Mouse (Mus musculus) heart, embryonic 15.5 days (tissue): ENCODE measurements around the gene Pcsk5. TPM values are rescaled to one million over a fixed set of nuclear protein-coding genes. Genes with fewer than 3 reads are reported as not detected.

ENCODE experiments used
- ATAC-seq: fragments of 200-750 bp; cut with Nextera tagmentation; replicated peaks from 2 replicates; pipeline ENCODE4 v1.8.0; 2017; ENCODE audit warnings: low read depth, moderate TSS enrichment; ENCODE audit not compliant: insufficient number of reproducible peaks, insufficient read depth, low FRiP score
- H3K27ac ChIP-seq: fragments of 300-500 bp; sonication (generic); 2 replicates; pipeline ENCODE4 v1.5.1; 2015; ENCODE audit warnings: mild to moderate bottlenecking, inconsistent platforms
- H3K27me3 ChIP-seq: fragments of 300-500 bp; sonication (generic); 2 replicates; pipeline ENCODE4 v1.6.1; 2015; ENCODE audit warnings: inconsistent platforms
- H3K36me3 ChIP-seq: fragments of 300-500 bp; sonication (generic); 2 replicates; pipeline ENCODE4 v1.6.1; 2015; ENCODE audit warnings: mild to moderate bottlenecking, inconsistent platforms
- H3K4me1 ChIP-seq: fragments of 300-500 bp; sonication (generic); replicated peaks from 2 replicates; pipeline ENCODE4 v1.6.1; 2015; ENCODE audit warnings: inconsistent platforms
- H3K4me2 ChIP-seq: fragments of 300-500 bp; sonication (generic); 2 replicates; pipeline ENCODE4 v1.6.1; 2015; ENCODE audit warnings: inconsistent platforms, mild to moderate bottlenecking, moderate library complexity
- H3K4me3 ChIP-seq: fragments of 300-500 bp; sonication (generic); 2 replicates; pipeline ENCODE4 v1.5.1; 2015; ENCODE audit warnings: mild to moderate bottlenecking, inconsistent platforms
- H3K9ac ChIP-seq: fragments of 300-500 bp; sonication (generic); 2 replicates; pipeline ENCODE4 v1.6.1; 2015; ENCODE audit warnings: mild to moderate bottlenecking, inconsistent platforms
- H3K9me3 ChIP-seq: fragments of 300-500 bp; sonication (generic); replicated peaks from 2 replicates; pipeline ENCODE4 v1.6.1; 2016; ENCODE audit warnings: inconsistent platforms
- WGBS: fragments of 180-500 bp; shearing (Covaris S2); methylation state at CpG from one replicate; pipeline ENCODE4 v1.1.7; 2015; ENCODE audit warnings: mixed read lengths; 5-methylcytosine and 5-hydroxymethylcytosine counted together
- polyA plus RNA-seq: library from polyadenylated mRNA; unstranded; fragments of >200 nt; fragmentation: Nextera tagmentation; extraction: Ambion mirVana; gene quantifications from 2 replicates; pipeline ENCODE4 v1.2.1, GENCODE M21; 2015

The Pcsk5 gene
- polyA plus RNA-seq, 1 experiment from 2014 or later: 11.3 TPM

DNA sequence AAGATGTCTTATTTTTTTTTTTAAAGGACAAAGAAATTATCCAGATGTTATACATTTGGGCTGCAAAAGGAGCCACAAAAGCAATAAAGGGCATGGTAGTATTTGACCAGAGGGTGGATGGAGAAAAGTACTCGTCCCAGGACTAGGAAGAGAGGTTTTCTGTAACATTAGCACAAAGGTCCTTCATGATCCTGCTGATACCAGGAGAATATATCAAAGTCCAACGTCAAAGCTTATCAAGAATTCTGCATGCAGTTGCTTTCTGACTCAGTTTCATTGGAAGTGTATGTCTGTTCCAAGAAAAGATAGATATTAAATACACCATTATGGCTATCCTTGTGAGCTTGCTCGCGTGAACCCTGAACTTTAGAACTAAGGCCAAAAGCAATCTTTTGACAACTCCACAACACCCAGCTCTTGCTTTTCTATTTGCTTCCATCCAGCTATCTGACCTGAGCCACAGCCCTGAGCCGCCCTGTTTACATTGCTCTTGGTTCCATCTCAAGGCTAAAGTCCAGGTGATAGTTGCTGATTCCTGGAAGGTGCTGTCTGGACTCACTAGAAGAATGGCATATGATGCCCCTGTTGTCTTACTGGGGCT lies 426.9 kb downstream of the Pcsk5 start:
- Histone ChIP-seq H3K27ac (no peak overlapping the region), H3K9me3 (no peaks in the 10 kb centered on the region), H3K4me3 (no peak overlapping the region), H3K27me3 (no peaks in the 10 kb centered on the region), H3K4me2 (no peak overlapping the region), H3K36me3 (no peaks in the 10 kb centered on the region), H3K4me1 (no peaks in the 10 kb centered on the region), H3K9ac (no peak overlapping the region)
- WGBS: 79% methylated on average over 5 of the region's 5 CpGs
- no peak for ATAC-seq

DNA sequence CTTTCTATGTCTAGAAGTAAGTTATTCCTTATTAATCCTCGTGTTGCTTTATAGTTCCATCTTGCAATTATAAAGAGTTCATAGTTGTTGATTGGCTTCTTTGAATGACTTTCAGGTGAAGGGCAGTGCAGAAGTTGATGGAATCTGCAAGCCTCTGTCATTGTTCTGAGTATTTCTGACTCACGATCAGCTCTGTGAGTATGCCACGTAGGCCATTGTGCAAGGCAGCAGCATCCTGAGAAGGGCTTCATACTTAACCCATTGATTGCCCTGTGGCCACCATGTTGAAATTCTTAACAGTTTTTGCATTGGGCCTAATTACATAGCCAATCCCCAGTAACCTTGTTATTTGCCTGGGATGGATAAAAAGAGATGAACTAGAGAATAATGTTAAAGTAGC lies 428.1 kb downstream of the Pcsk5 start:
- no peak overlapping the region for H3K9ac ChIP-seq
- no peak overlapping the region for H3K27ac ChIP-seq
- H3K4me2 ChIP-seq: no peak overlapping the region
- H3K27me3 ChIP-seq: no peaks in the 10 kb centered on the region
- WGBS: 53% methylated on average over 3 of the region's 3 CpGs
- no peak for ATAC-seq
- H3K4me3 ChIP-seq: no peak overlapping the region
- no peaks in the 10 kb centered on the region for H3K4me1 ChIP-seq
- no peaks in the 10 kb centered on the region for H3K36me3 ChIP-seq
- H3K9me3 ChIP-seq: no peaks in the 10 kb centered on the region

DNA sequence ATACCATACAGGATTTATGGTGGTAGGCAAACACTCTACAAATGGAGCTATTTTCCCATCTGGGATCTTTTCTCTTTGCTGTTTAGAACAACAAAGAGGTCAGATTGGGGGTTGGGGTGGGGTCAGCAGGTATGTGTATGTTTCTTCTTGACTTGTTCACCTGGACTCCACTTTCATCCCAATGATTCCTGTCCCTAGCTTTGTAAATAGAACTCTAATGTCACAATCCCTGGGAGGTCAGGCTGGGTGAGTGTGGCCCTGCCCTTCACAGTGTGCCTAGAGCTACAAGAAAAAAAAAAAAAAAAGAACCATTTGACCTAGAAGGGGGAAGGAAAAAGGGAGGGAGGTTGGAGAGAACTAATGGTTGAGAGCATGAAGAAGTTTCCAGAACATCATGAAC lies 428.8 kb downstream of the Pcsk5 start:
- no peak overlapping the region for H3K9ac ChIP-seq
- ATAC-seq: no peak
- H3K27me3 ChIP-seq: no peaks in the 10 kb centered on the region
- H3K27ac ChIP-seq: no peak overlapping the region
- no peaks in the 10 kb centered on the region for H3K36me3 ChIP-seq
- H3K9me3 ChIP-seq: no peaks in the 10 kb centered on the region
- no peaks in the 10 kb centered on the region for H3K4me1 ChIP-seq
- H3K4me3 ChIP-seq: no peak overlapping the region
- no peak overlapping the region for H3K4me2 ChIP-seq

DNA sequence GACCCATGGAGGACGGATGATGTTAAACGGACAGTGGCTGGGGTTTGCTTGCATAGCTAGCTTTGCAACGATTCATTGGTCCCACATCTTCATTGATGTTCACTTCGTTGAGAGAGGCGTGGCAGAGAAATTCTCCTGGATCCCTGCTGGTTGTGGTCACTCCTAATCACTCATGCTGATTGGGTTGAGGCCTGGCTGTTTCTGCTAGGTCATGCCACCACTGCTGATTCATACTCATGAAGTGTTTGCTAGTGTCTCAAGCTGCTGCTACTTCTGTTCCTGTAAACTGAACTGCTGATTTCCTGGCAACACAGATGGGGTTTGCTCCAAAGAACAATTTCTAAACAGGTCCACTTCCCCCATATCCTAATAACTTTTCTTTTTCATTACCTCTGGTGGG lies 430.6 kb downstream of the Pcsk5 start:
- no peaks in the 10 kb centered on the region for H3K36me3 ChIP-seq
- H3K9me3 ChIP-seq: no peaks in the 10 kb centered on the region
- no peaks in the 10 kb centered on the region for H3K27me3 ChIP-seq
- H3K4me3 ChIP-seq: no peak overlapping the region
- no peaks in the 10 kb centered on the region for H3K4me1 ChIP-seq
- no peak for ATAC-seq
- no peak overlapping the region for H3K4me2 ChIP-seq
- 83% methylated on average over 5 of the region's 5 CpGs for WGBS
- no peak overlapping the region for H3K9ac ChIP-seq
- H3K27ac ChIP-seq: no peak overlapping the region

DNA sequence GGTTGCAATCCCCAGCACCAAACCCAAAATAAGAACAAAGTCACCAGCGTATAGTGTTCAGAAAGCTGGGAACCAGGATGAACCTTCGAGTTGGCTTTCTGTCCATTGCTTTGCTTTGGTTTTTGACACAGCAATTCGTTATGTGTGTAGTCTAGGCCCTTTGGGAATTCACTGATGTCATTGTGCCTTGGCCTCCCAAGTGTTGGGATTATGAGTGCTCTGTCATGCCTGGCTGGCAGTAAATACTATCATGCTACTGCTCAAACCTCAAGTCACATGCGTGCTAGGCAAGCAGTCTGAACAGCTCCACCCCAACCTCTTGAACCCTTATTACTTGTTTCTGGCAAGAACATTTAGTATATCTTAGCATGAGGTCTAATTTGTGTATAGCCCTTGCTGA lies 434.3 kb downstream of the Pcsk5 start:
- ATAC-seq: no peak

DNA sequence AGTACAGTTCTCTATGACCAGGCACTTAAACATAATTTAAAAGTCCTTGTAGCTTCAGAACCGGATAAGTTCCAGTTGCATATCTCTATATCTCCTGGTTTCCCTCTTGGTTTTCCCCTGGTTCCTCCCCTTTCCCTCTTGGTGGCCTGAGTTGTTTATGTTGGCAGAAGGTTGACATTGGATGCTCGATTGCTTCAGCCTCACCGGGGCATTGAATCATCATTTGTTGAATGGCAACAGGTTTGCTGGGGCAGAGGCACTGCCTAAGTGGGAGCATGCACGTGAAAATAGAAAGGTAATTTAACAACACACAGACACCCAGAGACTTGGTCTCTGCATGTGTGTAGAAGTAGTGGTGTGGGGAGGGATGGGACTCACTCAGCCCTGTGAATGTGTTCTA lies 436.9 kb downstream of the Pcsk5 start:
- Histone ChIP-seq H3K4me2 (no peak overlapping the region), H3K27ac (no peak overlapping the region), H3K27me3 (no peaks in the 10 kb centered on the region), H3K4me1 (no peaks in the 10 kb centered on the region), H3K9me3 (no peaks in the 10 kb centered on the region), H3K9ac (no peak overlapping the region), H3K36me3 (peaks cover 15% of the 10 kb centered on the region), H3K4me3 (no peak overlapping the region)
- no peak for ATAC-seq
- WGBS: 68% methylated on average over 4 of the region's 4 CpGs

More for the DNA sequence above, 434.3 kb downstream of the Pcsk5 start:
- Histone ChIP-seq H3K27ac (no peak overlapping the region), H3K4me1 (no peaks in the 10 kb centered on the region), H3K4me2 (no peak overlapping the region), H3K9me3 (no peaks in the 10 kb centered on the region), H3K9ac (no peak overlapping the region), H3K27me3 (no peaks in the 10 kb centered on the region), H3K36me3 (peaks cover 15% of the 10 kb centered on the region), H3K4me3 (no peak overlapping the region)
- 90% methylated on average over 4 of the region's 4 CpGs for WGBS

DNA sequence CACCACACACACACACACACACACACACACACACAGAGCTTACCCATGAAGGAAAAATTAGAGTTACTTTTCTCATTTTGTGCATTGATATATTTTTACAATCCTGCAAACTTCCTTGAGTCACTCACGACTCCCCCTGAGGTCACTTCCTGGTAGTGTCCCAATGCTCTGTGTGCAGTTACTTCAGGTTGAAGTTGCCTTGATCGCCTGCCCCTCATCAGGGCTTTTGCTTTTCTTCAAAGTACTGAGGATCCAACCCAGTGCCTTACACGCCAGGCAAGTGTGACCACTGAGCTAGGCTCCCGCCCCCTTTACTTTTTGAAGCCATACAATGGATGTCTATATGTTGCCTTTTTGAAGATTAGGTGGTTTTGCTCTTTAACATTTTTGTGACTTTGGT lies 437.5 kb downstream of the Pcsk5 start:
- H3K36me3 ChIP-seq: peaks cover 15% of the 10 kb centered on the region
- H3K4me3 ChIP-seq: no peak overlapping the region
- H3K27ac ChIP-seq: no peak overlapping the region
- peaks cover 4% of the 10 kb centered on the region; the same call in 1 of the 2 replicates for H3K4me1 ChIP-seq
- no peak for ATAC-seq
- no peak overlapping the region for H3K9ac ChIP-seq
- H3K4me2 ChIP-seq: no peak overlapping the region
- no peaks in the 10 kb centered on the region for H3K9me3 ChIP-seq
- 81% methylated on average over 4 of the region's 4 CpGs for WGBS
- H3K27me3 ChIP-seq: no peaks in the 10 kb centered on the region

DNA sequence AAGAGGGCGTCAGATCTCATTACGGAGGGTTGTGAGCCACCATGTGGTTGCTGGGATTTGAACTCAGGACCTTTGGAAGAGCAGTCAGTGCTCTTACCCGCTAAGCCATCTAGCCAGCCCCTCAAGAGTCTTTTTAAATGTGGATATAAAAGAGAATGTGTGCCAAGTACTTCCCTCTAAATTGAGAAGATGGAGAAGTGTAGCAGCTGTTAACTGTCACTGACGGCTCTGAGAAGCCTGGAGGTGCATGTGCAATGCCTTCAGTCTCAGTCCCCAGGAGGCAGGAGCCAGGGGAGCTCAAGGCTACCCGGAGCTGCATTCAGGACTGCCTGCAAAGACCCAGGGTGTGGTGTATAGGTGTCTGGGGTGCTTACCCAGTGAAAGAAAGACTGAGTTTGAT lies 439.5 kb downstream of the Pcsk5 start:
- Histone ChIP-seq H3K9ac (no peak overlapping the region), H3K4me2 (no peak overlapping the region), H3K27ac (no peak overlapping the region), H3K4me1 (peaks cover 14% of the 10 kb centered on the region), H3K27me3 (no peaks in the 10 kb centered on the region), H3K4me3 (no peak overlapping the region), H3K9me3 (no peaks in the 10 kb centered on the region), H3K36me3 (peaks cover 15% of the 10 kb centered on the region)
- no peak for ATAC-seq
- WGBS: 72% methylated on average over 5 of the region's 5 CpGs

DNA sequence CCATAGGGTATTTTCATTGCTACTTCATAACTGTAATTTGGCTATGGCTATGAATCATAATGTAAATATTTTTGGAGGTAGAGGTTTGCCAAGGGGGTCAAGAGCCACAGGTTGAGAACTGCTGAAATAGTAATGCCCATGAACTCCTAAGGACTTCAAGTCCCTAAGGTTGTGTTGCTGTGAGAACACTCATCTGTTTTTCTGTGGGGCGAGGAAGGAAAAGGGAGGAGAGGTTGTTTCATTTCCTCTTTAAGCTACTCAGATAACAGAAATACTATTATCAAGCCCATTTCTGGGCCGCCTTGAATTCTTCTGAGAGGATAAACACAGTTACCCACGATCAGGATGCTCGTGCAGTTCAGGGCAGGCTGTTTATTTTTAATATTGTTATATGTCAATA lies 440.6 kb downstream of the Pcsk5 start:
- Histone ChIP-seq H3K36me3 (peaks cover 15% of the 10 kb centered on the region), H3K9ac (no peak overlapping the region), H3K27me3 (no peaks in the 10 kb centered on the region), H3K4me3 (no peak overlapping the region), H3K4me1 (peaks cover 14% of the 10 kb centered on the region), H3K4me2 (no peak overlapping the region), H3K9me3 (no peaks in the 10 kb centered on the region), H3K27ac (peak overlapping the region; percentile 13)
- ATAC-seq: no peak
- 63% methylated on average over 4 of the region's 4 CpGs for WGBS

DNA sequence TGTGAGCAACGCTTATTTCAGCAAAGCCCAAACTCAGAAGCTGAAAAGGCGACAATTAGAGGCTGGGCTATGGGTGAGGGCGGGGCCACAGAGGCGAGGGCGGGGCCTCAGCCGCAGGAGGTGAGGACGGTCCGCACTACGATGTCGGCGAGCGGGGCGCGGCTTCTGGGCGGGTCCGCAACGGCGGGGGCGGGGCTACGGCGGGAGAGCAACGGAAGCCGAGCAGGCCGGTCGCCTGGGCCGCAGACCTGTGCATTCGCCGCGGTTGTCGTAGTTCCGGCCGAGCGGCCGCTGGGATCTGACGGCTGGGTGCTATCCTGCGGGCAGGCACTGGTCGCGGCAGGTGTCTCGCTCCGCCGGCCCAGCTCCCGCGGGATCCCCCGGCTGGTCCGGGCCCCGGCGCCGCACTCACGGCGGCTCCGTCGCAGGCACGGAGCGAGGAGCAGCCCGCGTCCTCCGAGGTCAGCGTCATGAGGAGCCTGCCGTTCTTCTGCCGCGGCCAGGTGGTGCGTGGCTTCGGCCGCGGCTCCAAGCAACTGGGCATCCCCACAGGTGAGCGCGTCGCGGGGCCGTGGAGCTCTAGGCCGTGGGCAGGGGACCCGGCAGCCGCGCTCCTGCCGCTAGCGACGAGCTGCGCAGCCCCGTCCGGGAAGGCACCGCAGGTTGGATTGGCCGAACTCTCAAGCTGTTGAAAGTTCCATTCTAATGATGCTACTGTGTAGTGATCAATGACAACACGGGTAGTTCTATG lies 443.4 kb downstream of the Pcsk5 start, which contains the start of gene Rfk:
Gene Rfk, plus strand, starts transcription at position 203 of the 751 bp plus-strand sequence.
- Histone ChIP-seq H3K9me3 (no peaks in the 10 kb centered on the region), H3K4me2 (peak within 1 kb of the TSS; percentile 67), H3K4me1 (peaks cover 14% of the 10 kb centered on the region), H3K9ac (peak within 1 kb of the TSS; percentile 94), H3K36me3 (peaks cover 6% of the 10 kb centered on the region), H3K4me3 (peak within 1 kb of the TSS; percentile 97), H3K27me3 (no peaks in the 10 kb centered on the region), H3K27ac (peak within 1 kb of the TSS; percentile 84)
- under 1% methylated on average over 80 of the region's 83 CpGs for WGBS
- ATAC-seq: peak; percentile 97

DNA sequence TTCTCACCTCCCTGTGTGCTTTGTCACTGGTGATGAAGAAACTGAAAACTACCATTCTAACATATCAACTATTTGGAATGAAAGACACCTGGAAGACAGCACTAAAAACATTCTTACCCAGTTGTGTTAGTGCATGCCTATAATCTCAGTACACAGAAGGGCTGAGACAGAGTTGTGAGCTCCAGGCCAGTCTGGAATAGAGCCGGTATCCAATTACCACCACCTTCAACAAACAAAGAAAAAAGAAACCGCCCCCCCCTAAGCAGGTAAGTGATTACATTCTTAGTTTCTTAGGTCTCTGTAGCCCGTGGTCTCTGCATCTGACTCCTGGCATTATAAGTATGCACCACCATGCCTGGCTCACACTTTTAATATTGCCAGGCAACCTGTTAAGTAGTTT lies 444.6 kb downstream of the Pcsk5 start:
- Histone ChIP-seq H3K4me1 (peaks cover 14% of the 10 kb centered on the region), H3K27ac (no peak overlapping the region), H3K36me3 (no peaks in the 10 kb centered on the region), H3K4me2 (peak overlapping the region; percentile 67), H3K9ac (no peak overlapping the region), H3K4me3 (peak overlapping the region; percentile 97; the same call in 1 of the 2 replicates), H3K27me3 (no peaks in the 10 kb centered on the region), H3K9me3 (no peaks in the 10 kb centered on the region)
- ATAC-seq: no peak
- 22% methylated on average over 3 of the region's 3 CpGs for WGBS

DNA sequence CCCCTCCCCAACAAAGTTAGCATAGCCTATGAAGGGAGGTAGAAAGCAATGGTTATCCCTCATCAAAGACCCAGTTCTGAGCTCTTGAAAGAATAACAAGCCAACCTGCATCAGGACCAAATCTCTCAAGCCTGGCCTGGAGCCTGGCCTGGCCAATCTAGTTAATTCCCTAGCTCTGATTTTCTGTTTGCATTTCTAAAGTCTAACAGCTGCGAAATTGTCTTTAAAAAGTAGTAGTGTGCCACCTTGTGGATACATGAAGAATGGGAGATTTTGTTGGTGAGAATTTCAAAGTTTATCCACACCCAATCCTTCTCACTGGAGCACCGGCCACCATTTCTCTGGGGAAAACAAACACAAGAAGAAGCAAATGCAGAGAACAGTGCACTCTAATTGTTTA lies 449.0 kb downstream of the Pcsk5 start:
- Histone ChIP-seq H3K36me3 (no peaks in the 10 kb centered on the region), H3K4me3 (no peak overlapping the region), H3K9me3 (no peaks in the 10 kb centered on the region), H3K4me2 (no peak overlapping the region), H3K27ac (no peak overlapping the region), H3K4me1 (peaks cover 4% of the 10 kb centered on the region; the same call in 1 of the 2 replicates), H3K9ac (no peak overlapping the region), H3K27me3 (no peaks in the 10 kb centered on the region)
- ATAC-seq: no peak
- WGBS: 10% methylated on average over 2 of the region's 2 CpGs
